Mouse (Mus musculus) thymus, adult 18-20 months (tissue): Measurements from ENCODE around the gene Gm11985.

ENCODE experiments used
- DNase-seq, 2 experiments: peaks; one replicate each; pipeline ENCODE4 v3.0.0; 2022; ENCODE audit warnings: mixed read lengths in 2 of 2

The Gm11985 gene

DNA sequence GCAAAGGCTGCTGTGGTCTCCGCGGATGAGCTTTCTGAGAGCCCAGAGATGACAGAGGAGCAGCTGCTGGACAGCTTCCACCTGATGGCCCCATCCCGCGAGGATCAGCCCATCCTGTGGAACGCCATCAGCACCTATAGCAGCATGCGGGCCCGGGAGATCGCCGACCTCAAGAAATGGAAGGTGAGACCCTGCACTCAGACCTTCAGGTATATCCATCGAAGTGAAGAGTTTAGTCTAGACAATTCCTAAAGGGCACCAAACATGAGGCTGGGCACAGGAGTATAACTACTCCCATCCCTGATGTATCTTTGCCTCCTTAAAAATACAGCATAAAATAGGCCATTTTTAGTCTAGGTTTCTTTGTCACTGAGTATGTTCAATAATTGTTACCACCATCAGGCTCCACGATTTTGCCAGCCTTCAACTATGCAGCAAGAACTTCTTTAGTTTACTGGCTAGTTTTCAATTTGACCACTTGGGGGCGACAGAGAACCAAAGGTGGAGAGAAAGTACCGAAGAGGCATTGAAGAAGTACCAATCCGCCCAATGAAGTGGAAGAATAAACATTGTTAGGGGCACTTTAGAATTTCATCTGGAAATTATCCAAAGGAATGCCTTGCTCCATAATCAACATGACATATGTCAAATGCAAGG lies 11.5 kb upstream of the Gm11985 start:
- DNase-seq, result no peak

DNA sequence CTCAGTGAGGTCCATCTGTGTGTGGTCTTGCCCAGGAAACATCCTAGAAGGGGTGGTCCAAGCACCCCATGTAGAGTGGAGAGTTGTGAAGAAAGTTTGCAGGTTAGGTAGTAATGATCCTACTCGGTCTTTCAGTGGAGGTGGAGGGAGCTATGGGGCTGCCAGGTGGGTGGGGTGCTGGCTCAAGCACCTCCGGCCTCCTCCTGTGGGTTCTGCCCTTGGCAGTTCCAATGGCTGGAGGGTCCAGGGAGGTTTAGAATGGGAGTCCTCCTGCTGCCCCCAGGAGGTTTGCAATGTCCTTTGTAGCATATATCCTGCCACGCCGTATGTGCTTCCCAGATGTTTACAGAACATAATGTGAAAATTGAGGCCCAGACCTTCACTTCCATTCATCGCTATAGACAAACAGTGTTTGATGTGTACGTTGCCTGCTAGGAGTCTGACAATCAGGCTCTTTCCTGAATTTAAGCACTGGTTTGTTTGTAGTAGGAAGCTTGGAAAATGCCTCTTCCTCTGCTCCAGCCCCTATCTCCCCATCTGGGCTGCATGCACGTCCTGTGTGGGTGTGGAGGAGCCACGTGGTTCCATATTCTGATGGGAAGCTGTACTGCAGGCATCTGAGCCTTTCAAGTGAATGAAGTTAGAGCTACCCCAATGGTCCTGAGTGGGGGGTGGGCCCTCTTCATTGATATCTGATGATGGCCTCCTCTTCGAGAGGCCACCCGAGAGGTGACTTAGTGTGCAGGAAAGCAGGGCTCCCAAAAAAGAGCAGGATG lies 10.3 kb upstream of the Gm11985 start:
- DNase-seq, result no peak

DNA sequence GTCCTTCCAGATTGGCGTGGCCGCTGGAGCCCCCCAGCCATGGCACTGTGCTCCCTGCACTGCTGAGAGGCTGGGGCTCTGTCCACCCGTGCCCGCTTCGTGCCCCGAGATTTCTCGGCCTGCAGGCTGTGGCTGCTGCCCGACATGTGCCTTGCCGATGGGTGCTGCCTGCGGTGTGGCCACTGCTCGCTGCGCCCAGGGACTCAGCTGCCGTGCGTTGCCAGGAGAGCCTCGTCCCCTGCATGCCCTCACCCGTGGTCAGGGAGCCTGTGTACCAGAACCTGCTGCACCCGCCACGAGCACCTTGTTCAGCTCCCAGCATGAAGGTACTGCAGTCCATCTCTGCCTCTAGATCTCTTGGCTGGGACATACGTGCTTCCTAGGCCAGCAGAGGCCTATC lies 9.6 kb upstream of the Gm11985 start:
- DNase-seq, result no peak

DNA sequence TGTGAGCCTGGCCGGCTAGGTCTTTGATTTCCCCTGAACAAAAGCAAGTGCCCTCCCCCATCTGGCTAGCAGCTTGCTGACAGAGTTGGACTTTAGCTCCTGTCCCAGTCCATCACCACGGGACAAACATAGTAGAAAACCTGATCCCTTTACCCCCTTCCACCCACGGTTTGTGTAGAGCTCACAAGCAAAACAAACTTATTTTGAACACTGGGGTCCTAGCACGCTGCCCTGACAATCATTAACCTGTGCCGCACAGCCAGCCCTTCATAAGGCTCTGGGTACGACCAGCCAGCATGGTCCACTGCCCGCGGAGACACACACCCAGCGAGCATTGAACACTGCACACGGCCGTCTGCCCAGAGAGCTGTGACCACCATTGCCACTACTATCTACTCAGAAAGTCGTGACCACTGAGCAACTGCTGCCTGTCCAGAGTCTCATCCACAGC lies 9.1 kb upstream of the Gm11985 start, which contains the start of gene Igfbp1:
Igfbp1 (plus strand) TSS at position 292 of the 451 bp plus-strand sequence.
- no peak for DNase-seq

DNA sequence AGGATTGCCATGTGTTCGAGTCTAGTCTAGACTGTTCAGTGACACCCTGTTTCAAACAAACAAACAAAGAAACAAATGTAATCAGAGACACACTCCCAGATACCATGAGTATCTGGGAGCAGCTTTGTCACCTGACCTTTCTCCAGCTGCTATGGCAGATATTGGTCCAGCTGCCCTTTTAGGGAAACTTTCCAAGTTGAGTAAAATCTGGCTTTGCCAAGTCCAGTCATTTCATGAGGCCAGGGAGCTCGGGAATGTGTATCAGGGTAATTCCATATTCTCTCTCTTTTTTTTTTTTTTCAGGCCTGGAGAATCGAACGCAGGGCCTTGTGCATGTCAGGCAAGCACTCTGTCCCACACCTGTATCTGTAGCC lies 6.9 kb upstream of the Gm11985 start:
- DNase-seq, result no peak

DNA sequence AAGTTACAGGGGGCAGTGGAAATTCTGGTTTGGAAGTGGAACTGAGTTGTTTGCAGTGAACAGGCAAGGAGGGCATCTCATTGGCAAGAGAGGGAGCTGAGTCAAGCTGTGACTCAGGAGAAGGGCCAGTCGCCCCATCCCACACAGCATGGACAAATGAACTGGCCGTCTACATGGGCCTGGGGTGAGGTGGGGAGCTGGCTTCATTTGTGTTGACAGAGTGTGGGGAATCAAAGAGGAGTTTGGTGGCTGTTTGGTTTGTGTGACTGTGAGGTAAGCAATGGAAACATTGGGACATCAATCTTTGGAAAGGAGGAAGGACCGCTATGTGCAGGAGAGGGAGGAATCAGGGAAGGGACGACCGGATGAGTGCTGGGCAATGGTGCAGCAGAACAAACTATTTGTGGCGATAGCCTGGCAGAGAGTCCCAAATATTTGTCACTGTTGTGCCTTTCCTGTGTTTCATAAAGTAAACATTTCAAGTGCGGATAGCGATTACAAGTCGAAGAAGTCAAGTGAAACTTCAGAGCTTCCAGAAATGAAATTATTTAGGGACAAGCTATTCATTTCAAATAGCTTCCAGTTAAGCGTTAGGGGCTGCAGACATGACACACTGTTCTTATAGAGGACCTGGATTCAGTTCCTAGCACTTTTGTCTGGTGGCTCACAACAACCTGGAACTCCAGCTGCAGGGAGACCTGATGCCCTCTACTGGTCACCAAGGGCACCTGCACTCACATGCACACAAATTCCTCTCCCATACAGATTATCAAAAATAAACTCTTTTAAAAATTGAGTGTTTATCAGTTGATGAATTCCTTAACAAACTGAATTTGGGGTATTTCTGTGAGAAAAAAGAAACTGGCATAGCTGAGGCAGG lies 6.3 kb upstream of the Gm11985 start:
- DNase-seq, result no peak

DNA sequence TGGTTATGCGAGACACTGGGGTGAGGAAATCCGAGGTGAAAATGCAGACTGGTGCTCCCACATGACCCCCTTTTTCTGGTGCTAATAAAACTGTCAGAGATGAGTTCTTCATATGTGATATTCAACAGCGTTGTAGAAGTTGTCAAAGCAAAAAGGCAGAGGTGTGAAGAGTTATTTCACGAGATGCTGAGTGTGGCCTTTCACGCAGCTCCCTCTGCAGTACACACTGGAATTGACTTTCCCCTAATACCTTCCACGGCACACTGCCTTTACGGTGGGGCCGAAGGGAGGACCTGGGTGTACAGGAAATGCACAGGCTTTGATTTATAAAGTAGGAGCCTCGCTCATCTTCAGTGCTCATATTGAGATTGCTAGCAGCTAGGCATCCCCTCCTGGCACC lies 4.8 kb upstream of the Gm11985 start:
- DNase-seq, result no peak

DNA sequence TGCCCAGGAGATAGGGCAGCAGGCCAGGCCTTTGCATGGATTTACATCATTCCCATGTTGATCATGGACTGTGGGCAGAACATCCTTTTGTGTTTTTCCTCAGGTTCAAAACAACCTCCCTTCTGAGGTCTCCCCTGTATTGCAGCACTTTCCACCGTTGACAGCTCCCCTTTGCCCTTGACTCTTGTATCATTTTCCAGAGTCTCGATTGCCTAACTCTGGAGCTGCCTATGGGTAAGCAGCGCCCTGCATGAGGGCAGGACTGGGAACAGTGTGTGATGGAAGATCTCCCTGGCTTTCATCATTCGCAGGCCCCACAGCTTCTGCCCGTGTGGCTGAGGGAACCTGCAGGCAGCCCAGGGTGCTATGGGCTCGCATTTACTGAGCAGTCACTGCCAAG lies 4.3 kb upstream of the Gm11985 start:
- no peak for DNase-seq

DNA sequence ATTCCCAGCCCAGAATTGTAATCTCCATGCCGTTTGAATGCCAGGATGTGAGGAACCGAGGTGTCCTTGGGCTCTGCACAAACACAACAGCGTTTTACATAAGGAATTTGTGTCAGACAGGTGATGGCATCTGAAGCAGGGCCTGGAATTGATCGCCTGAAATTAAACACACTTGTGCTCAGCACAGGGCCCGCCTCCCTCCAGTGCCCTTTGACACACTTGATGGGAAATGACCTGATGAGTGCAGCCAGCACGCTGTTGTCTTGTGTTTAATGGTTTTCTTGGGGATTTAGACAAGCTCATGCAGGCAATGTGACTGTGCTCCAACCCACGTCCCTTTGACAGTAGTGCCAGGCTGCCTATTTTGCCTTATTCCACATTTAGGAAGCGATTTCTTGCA lies 897 bp downstream of the Gm11985 start:
- no peak for DNase-seq

DNA sequence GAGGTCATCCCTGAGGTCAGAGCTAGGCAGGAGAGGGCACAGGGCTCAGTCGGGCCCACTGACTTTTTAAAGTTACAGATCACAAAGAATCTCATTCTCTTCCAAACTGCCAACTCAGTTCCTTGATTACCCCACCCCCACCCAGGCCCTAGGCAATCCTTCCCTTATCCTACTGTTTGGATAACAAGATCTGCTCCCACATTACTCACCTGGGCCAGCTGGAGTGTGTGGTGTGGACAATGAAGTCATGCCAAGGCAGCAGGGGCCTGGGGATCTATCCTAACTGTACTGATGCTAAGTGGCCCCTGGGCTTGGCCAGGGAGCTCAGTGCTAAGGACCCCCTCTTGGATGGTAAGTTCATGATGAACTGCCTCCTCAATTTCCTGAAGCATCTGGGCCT lies 3.9 kb downstream of the Gm11985 start:
- no peak for DNase-seq

DNA sequence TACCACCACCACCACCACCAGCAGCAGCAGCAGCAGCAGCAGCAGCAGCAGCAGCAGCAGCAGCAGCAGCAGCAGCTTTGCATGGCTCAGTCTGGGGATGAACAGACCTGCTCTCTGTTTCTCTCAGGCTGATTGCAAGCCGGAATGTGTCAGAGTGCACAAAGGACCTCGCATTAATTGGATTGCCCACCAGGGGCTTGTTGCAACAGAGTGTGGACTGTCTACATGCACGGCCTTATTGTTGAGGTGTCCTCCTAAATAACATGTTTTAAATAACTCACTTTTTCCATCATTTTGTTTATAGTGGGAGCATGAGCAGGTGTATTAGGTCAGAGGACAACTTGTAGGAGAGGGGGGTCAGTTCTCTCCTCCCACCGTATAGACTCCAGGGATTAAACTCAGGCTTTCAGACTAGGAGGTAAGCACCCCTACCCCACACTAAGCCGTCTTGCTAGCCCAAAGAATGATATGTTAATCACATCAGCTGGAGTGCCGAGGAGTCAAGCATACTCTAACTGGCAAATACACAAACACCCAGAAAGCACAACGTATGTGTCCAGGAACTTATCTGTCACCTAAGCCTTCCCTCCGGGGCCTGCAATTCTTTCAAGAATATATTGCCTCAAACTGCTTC lies 5.8 kb downstream of the Gm11985 start:
- no peak for DNase-seq

DNA sequence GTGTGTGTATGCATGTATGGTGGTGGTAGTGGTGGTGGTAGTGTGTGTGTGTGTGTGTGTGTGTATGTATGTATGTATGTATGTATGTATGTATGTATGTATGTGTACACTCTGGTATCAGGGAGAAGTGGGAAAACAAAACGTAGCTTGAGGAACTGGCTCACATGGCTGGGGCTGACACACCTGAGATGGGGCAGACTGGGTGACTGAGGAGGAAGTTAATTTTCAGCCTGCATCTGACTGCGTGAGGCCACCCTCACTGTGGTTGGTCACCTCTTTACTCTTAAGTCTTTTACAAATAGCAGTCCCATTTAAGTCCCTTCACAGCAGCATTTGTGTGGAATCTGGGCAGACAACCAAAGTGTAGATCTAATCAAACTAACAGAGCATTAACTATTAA lies 9.1 kb downstream of the Gm11985 start:
- DNase-seq, result no peak

DNA sequence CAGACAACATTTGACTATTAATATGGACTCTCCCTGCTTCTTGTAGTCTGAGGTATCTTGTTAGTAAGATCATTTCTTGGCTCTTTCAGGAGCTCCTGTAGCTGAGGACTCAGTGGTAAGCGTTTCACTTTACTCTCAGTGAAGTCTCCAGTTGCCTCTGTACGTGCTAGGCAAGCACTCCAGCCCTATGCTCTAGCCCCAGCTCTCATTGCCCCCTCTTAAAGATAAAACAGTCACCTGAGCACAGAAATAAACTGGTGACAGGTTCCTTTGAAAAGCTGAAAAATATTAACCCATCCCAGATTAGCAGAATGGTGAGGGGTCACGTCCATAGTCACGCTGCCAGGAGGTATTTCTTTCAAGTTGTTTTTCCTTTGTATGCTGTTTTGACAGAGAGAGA lies 9.6 kb downstream of the Gm11985 start:
- DNase-seq, result no peak

DNA sequence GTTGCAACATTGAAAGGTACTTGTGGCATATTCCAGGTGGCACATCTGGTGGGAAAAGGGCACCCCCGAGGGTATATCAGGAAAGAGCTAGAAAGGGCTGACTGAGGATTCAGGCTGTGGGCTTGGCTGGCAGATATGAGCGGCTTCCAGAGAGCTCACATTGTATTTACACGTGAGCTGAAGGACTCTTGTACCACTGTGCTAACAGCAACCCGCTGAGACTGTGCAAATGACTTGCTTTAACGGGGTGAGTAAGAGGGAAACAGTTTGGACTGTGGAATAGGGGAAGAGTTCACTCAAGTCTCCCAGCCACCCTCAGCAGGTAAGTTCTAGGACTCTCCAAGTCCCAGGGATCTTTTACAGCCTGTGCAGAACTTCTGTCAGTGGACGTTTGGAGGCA lies 14.7 kb downstream of the Gm11985 start:
- no peak for DNase-seq

DNA sequence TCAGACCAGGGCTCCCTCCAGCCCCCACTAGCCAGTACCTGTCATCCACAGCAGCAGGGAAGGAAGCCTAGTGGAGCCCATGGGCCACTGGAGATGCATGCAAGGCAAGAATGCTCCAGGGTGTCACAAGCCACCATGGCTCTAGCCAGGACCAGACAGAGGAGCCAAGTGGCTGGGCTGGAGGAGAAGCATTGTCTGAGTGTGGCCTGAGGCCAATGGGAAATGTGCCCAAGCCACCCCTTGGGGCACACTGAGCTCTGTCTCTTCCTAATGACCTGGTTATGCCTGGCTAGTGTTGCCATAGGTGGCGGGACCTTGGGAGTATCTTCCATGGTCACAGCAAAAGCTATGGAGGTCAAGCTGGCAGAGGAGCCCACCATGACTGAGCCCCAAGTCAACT lies 18.7 kb downstream of the Gm11985 start:
- DNase-seq, result no peak

DNA sequence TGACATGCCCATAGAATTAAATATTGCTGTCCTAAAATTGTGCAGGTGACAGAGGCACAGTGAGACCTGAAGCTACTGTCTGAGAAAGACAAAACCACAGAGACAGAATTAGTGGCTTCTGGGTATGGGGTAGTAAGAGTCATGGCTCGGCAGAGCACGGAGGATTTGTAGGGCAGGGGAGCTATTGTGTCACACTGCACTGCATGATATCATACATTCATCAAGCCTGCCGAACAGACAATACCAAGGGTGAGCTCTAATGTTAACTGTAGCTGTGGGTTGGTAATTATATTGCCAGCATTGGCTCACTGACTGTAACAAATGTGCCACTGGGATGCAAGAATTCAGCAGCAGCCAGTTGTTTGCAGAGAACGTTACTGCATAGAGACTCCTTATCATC lies 24.0 kb downstream of the Gm11985 start:
- DNase-seq, result no peak

DNA sequence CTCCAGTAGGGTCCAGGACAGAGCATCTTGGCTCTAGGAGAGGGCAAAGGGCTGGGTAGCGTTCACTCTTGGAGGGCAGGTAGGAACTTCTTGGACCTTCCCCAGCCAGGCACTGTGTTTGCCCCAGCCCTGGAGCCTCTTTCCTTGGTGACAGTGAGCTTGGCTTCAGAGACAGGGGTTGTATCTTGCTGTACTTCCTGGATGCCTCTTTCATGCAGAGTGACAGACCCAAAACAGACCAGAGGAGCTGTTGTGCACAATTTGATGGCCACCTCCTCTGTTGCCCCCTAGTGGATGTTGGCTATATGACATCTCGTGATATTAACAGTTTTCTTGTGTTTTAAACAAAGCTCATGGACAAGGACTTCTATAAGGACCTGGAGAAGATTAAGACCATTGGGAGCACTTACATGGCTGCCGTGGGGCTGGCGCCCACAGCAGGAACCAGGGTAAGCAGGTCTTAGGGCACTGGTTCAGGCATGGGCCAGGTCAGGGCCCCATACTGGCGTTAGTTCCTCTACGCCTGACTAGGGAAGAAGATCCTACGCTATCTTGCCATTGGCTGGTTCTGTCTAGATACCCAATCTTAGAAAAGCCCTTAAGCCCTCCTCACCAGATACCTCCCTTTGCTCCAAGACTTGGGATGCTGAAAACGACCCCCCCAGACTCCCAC lies 26.7 kb downstream of the Gm11985 start:
- DNase-seq, result peak in 1 of 2 experiments; percentile 54

DNA sequence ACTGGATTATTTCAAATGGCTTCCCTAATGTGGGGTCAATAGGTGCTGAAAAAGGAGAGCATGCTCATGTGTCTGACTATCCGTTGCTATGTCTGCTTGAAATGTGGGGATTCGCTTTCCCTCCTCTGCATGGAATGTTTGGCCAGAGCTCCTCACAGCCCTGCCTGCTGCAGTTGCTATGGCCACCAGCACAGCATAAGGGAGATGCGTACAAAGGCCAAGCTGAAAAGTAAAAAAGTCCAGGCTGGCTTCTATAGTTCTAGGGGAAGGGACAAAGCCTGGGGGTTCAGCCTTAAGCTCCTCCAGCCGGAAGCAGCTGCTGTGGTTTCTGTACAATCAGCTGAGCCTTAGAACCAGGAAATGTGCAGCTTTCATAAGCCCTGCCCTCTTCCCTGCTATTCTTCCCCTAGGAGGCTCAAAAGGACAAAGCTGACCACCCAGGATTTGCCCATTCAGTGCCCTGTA lies 27.7 kb downstream of the Gm11985 start:
- peak; percentile 31 to 53 for DNase-seq

DNA sequence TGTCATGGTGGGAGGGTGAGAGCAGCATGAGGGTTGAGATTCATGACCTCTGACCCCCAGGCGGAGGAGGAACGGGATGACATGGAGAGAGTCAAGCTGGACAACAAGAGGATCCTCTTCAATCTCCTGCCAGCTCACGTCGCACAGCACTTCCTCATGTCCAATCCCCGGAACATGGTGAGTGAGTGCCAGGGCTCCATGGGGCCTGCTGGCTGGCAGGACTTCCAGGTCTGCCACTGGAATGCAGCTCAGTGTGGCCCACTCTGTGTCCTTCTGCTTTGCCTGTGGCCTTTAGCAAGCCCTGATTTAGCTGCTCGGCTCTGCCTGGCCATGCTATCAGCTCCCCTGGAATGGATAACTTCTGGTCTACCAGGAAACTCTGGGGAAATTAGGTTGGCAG lies 28.2 kb downstream of the Gm11985 start:
- DNase-seq, result no peak

DNA sequence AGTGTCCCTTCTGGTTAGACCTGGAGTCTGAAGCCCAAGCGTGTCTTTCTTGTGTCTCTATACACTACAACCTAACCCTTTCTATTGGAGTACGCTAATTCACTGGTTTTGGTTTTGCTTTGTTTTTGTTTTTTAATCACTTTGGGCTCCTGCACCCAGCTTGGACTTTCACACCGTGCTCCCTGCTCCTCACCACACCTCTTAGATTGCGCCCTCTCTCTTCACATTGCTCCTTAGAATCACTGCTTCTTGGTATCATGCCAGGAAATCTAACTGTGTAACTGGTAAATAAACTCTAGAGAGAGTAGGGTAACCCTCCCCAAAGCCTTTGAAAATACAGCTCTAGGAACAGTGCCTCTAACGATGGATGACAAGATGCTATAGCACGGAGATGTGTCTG lies 30.2 kb downstream of the Gm11985 start:
- no peak for DNase-seq

DNA sequence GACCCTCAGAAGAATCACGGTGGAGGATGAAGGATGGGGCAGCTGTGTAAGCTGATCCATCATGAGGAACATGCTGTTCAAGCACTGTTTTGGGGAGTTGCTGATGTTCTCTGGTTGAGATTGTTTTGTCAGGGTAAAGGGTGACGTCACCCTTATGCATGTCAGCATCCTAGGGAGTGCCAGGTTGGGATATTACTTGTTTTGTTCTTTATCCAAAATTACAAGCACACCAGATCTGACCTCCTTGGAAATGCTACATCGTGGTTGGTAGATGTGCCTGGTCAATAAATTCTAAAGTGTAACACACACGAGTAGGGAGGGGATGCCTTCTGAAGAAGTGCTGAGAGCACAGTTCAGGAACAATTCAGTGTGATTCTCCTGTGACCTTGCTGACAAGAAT lies 31.9 kb downstream of the Gm11985 start:
- DNase-seq, result no peak

DNA sequence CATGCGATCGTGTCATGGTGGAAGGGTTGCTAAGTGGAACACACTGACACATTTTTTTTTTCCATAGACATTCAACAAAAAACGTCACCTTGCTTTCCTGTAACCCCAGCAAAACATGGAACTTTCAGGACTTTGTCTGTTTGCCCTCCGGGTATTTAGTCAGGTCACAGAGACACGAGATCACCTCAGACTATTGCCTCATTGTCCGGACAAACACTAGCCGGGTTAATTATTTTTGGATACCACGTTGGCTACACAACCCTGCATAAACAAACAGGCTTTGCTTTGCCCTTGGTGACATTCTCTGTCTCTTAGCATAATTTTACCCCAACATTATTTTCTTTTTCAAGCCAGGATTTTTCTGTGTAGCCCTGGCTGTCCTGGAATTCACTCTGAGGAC lies 35.3 kb downstream of the Gm11985 start:
- DNase-seq, result no peak
